Comparison of ENCODE assay signal across 18 mouse cellular contexts in the genomic region with DNA sequence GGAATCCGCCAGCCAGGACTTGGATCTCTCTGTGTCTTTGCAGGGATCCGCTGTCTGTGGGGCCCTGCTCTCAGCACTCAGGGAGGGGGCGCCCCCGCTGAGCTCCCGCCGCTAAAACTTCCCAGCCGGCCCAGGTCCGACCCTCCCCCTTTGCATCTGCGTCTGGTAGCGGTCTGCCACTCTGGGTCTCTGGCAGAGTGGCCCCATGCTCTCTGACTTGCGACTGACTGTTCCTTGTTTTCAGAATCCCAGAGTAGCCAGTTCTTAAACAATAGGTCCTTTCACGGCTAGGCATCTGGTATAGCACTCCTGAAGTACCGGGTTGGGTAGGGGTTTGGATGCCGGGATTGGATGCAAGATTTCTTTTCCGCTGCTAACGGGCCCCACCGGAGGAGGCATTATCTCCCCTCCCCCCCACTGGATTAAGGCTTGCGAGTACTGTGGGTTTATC. TPM values are rescaled to one million over a fixed set of nuclear protein-coding genes. Genes with fewer than 3 reads are reported as not detected.
DNase-seq lines count a peak whose midpoint lies in the region; ATAC-seq and TF ChIP-seq lines count a peak whose summit lies in the region.
"Not testable (repeated sequence)": the region's sequence is repeated elsewhere in the genome, so short reads cannot be mapped to it uniquely, and the experiment has no call there.
"Had no signal": no experiment of that assay in that cellular context is flagged by ENCODE, and none has a peak within 500 bp of the region (broad histone marks: within the 10 kb centered on the region; RNA-seq: fewer than 3 reads in every experiment).

No protein-coding gene starts in this region.

- not testable (repeated sequence) for H3K27me3 ChIP-seq in embryonic facial prominence, embryonic 14.5 days (replicated peaks; ENCODE audit: control insufficient read depth, insufficient read depth, low read length); forebrain, postnatal 0 days (ENCODE audit: insufficient read depth, low read length); intestine, embryonic 14.5 days (replicated peaks; ENCODE audit: control insufficient read depth, insufficient read depth, low read length); limb, embryonic 11.5 days (ENCODE audit: control insufficient read depth, insufficient read depth, low read length); midbrain, embryonic 11.5 days (ENCODE audit: control insufficient read depth, insufficient read depth, low read length); neural tube, embryonic 12.5 days (replicated peaks)

- WGBS in embryonic facial prominence, embryonic 14.5 days: no CpG with 5 or more reads among the region's 18 CpGs
- no CpG with 5 or more reads among the region's 18 CpGs for WGBS in forebrain, postnatal 0 days
- WGBS in intestine, embryonic 14.5 days: no CpG with 5 or more reads among the region's 18 CpGs
- no CpG with 5 or more reads among the region's 18 CpGs for WGBS in limb, embryonic 11.5 days
- WGBS in midbrain, embryonic 11.5 days: no CpG with 5 or more reads among the region's 18 CpGs
- WGBS in neural tube, embryonic 12.5 days: no CpG with 5 or more reads among the region's 18 CpGs

- not testable (repeated sequence) for H3K4me1 ChIP-seq in embryonic facial prominence, embryonic 14.5 days (ENCODE audit: control insufficient read depth, insufficient read depth, low read length); forebrain, postnatal 0 days (ENCODE audit: insufficient read depth); intestine, embryonic 14.5 days (replicated peaks; ENCODE audit: control insufficient read depth, insufficient read depth, low read length); limb, embryonic 11.5 days (ENCODE audit: control insufficient read depth, insufficient read depth, low read length); midbrain, embryonic 11.5 days (ENCODE audit: control insufficient read depth, insufficient read depth, low read length); neural tube, embryonic 12.5 days

- peak; percentile 91 for ATAC-seq in embryonic facial prominence, embryonic 14.5 days (ENCODE audit: low read depth)
- peak; percentile 93 for ATAC-seq in forebrain, postnatal 0 days
- ATAC-seq in hematopoietic stem cell, adult 5-6 weeks (replicated peaks in 1 of 2; ENCODE audit: insufficient read depth in 1 of 2, low FRiP score in 2 of 2, low TSS enrichment in 1 of 2, low read depth in 1 of 2, poor library complexity in 2 of 2, severe bottlenecking in 2 of 2): peak; percentile 37 to 51; a peak in 3 of 4 replicates
- ATAC-seq in intestine, embryonic 14.5 days (replicated peaks; ENCODE audit: low FRiP score, low TSS enrichment, low read depth): peak; percentile 92
- ATAC-seq in limb, embryonic 11.5 days (ENCODE audit: insufficient number of reproducible peaks, low FRiP score, low TSS enrichment, low read depth): peak; percentile 84
- peak; percentile 93 for ATAC-seq in midbrain, embryonic 11.5 days (ENCODE audit: low FRiP score)
- ATAC-seq in neural tube, embryonic 12.5 days (ENCODE audit: low FRiP score, low read depth): peak; percentile 92

- H3K4me2 ChIP-seq in embryonic facial prominence, embryonic 14.5 days (ENCODE audit: low read depth, low read length); forebrain, postnatal 0 days (ENCODE audit: low read depth); intestine, embryonic 14.5 days (ENCODE audit: low read length); limb, embryonic 11.5 days (ENCODE audit: low read depth, severe bottlenecking); midbrain, embryonic 11.5 days; neural tube, embryonic 12.5 days (replicated peaks): not testable (repeated sequence)

- not testable (repeated sequence) for H3K9me3 ChIP-seq in embryonic facial prominence, embryonic 14.5 days (ENCODE audit: control insufficient read depth, low read length); forebrain, postnatal 0 days (ENCODE audit: low read length); intestine, embryonic 14.5 days (ENCODE audit: control insufficient read depth, low read length); limb, embryonic 11.5 days (ENCODE audit: control insufficient read depth, low read length); midbrain, embryonic 11.5 days (ENCODE audit: control insufficient read depth, low read length); neural tube, embryonic 12.5 days

- TF ChIP-seq CTCF in forebrain, postnatal 0 days (IDR thresholded peaks at IDR 0.05; ENCODE audit: low read depth): not testable (repeated sequence)

- not testable (repeated sequence) for H3K9ac ChIP-seq in embryonic facial prominence, embryonic 14.5 days (ENCODE audit: low read depth, low read length); forebrain, postnatal 0 days; intestine, embryonic 14.5 days (ENCODE audit: low read length); limb, embryonic 11.5 days (ENCODE audit: low read length); midbrain, embryonic 11.5 days (ENCODE audit: low read length); neural tube, embryonic 12.5 days

- not testable (repeated sequence) for H3K4me3 ChIP-seq in embryonic facial prominence, embryonic 14.5 days (ENCODE audit: low read depth, low read length); forebrain, postnatal 0 days (ENCODE audit: low read depth, low read length); intestine, embryonic 14.5 days (ENCODE audit: low read depth, low read length); limb, embryonic 11.5 days (ENCODE audit: low read depth, low read length); midbrain, embryonic 11.5 days (ENCODE audit: low read depth, low read length); neural tube, embryonic 12.5 days

- not testable (repeated sequence) for H3K27ac ChIP-seq in embryonic facial prominence, embryonic 14.5 days (replicated peaks; ENCODE audit: low read depth, low read length); forebrain, postnatal 0 days (ENCODE audit: low read depth, low read length); intestine, embryonic 14.5 days (ENCODE audit: low read depth); limb, embryonic 11.5 days (replicated peaks; ENCODE audit: low read depth, low read length); midbrain, embryonic 11.5 days (ENCODE audit: low read depth, low read length); neural tube, embryonic 12.5 days

- not testable (repeated sequence) for DNase-seq in embryonic facial prominence, embryonic 14.5 days (ENCODE audit: low spot score); forebrain, postnatal 0 days; intestine, embryonic 14.5 days (ENCODE audit: low spot score); limb, embryonic 11.5 days (ENCODE audit: low spot score); midbrain, embryonic 11.5 days (ENCODE audit: low spot score, missing footprints)

- not testable (repeated sequence) for H3K36me3 ChIP-seq in embryonic facial prominence, embryonic 14.5 days (ENCODE audit: control insufficient read depth, insufficient read depth, low read length); forebrain, postnatal 0 days (ENCODE audit: insufficient read depth); intestine, embryonic 14.5 days (ENCODE audit: control insufficient read depth, insufficient read depth, low read length); limb, embryonic 11.5 days (ENCODE audit: control insufficient read depth, insufficient read depth, low read length); midbrain, embryonic 11.5 days (ENCODE audit: control insufficient read depth, insufficient read depth, low read length); neural tube, embryonic 12.5 days

RNA-seq across cellular contexts. Expression of a gene that starts 0.4 kb away (rescaled TPM):
- 0.17 TPM in 1 of 2 replicates, not detected in the other for polyA plus RNA-seq in embryonic facial prominence, embryonic 14.5 days (2014; fragmentation: Nextera tagmentation; extraction: Ambion mirVana)
- 0.67 and 3.8 TPM in 2 replicates for total RNA-seq in forebrain, postnatal 0 days (2014; rRNA removed)
- 1.9 TPM in 1 of 2 replicates, not detected in the other for polyA plus RNA-seq in forebrain, postnatal 0 days (2015; fragmentation: Nextera tagmentation; extraction: Ambion mirVana)
- not detected in 2 replicates for total RNA-seq in hematopoietic stem cell, adult 5-6 weeks (2017)
- polyA plus RNA-seq in intestine, embryonic 14.5 days (2014; fragmentation: Nextera tagmentation; extraction: Ambion mirVana): 1.8 TPM in 1 of 2 replicates, not detected in the other
- 2.4 TPM in 1 of 2 replicates, not detected in the other for polyA plus RNA-seq in limb, embryonic 11.5 days (2014; fragmentation: Nextera tagmentation; extraction: Ambion mirVana)
- 2.8 TPM in 1 of 2 replicates, not detected in the other for polyA plus RNA-seq in midbrain, embryonic 11.5 days (2014; fragmentation: Nextera tagmentation; extraction: Ambion mirVana)
- 1.6 and 4.7 TPM in 2 replicates for polyA plus RNA-seq in neural tube, embryonic 12.5 days (2016; fragmentation: Nextera tagmentation; extraction: Ambion mirVana)
- total RNA-seq: gastrocnemius, postnatal 36 days; megakaryocyte, adult 5-6 weeks had no signal
- polyA plus RNA-seq: hindbrain, embryonic 10.5 days; liver, embryonic 12.5 days; thymus, postnatal 0 days had no signal

RNA-seq across cellular contexts. Expression of a gene that starts 36.5 kb away (rescaled TPM):
- polyA plus RNA-seq in embryonic facial prominence, embryonic 14.5 days (2014; fragmentation: Nextera tagmentation; extraction: Ambion mirVana): not detected in 2 replicates
- not detected in 2 replicates for total RNA-seq in forebrain, postnatal 0 days (2014; rRNA removed)
- polyA plus RNA-seq in forebrain, postnatal 0 days (2015; fragmentation: Nextera tagmentation; extraction: Ambion mirVana): not detected in 2 replicates
- total RNA-seq in hematopoietic stem cell, adult 5-6 weeks (2017): not detected in 2 replicates
- 0.32 and 0.68 TPM in 2 replicates for polyA plus RNA-seq in intestine, embryonic 14.5 days (2014; fragmentation: Nextera tagmentation; extraction: Ambion mirVana)
- polyA plus RNA-seq in limb, embryonic 11.5 days (2014; fragmentation: Nextera tagmentation; extraction: Ambion mirVana): not detected in 2 replicates
- not detected in 2 replicates for polyA plus RNA-seq in midbrain, embryonic 11.5 days (2014; fragmentation: Nextera tagmentation; extraction: Ambion mirVana)
- not detected in 2 replicates for polyA plus RNA-seq in neural tube, embryonic 12.5 days (2016; fragmentation: Nextera tagmentation; extraction: Ambion mirVana)
- total RNA-seq: adrenal gland, adult 8-10 months; gastrocnemius, postnatal 36 days; layer of hippocampus, adult 18-20 months; layer of hippocampus, postnatal 36 days; left cerebral cortex, postnatal 25 days; megakaryocyte, adult 5-6 weeks had no signal
- polyA plus RNA-seq: heart, embryonic 10.5 days; hindbrain, embryonic 10.5 days; liver, embryonic 12.5 days; small intestine, adult 2 months; thymus, postnatal 0 days had no signal

RNA-seq across cellular contexts. Expression of a gene that starts 37.3 kb away (rescaled TPM):
- polyA plus RNA-seq in embryonic facial prominence, embryonic 14.5 days (2014; fragmentation: Nextera tagmentation; extraction: Ambion mirVana): not detected in 2 replicates
- total RNA-seq in forebrain, postnatal 0 days (2014; rRNA removed): not detected in 2 replicates
- not detected in 2 replicates for polyA plus RNA-seq in forebrain, postnatal 0 days (2015; fragmentation: Nextera tagmentation; extraction: Ambion mirVana)
- not detected in 2 replicates for total RNA-seq in hematopoietic stem cell, adult 5-6 weeks (2017)
- not detected in 2 replicates for polyA plus RNA-seq in intestine, embryonic 14.5 days (2014; fragmentation: Nextera tagmentation; extraction: Ambion mirVana)
- not detected in 2 replicates for polyA plus RNA-seq in limb, embryonic 11.5 days (2014; fragmentation: Nextera tagmentation; extraction: Ambion mirVana)
- not detected in 2 replicates for polyA plus RNA-seq in midbrain, embryonic 11.5 days (2014; fragmentation: Nextera tagmentation; extraction: Ambion mirVana)
- not detected in 2 replicates for polyA plus RNA-seq in neural tube, embryonic 12.5 days (2016; fragmentation: Nextera tagmentation; extraction: Ambion mirVana)
- total RNA-seq: adrenal gland, adult 8-10 months; gastrocnemius, postnatal 36 days; layer of hippocampus, adult 18-20 months; layer of hippocampus, postnatal 36 days; left cerebral cortex, postnatal 25 days; megakaryocyte, adult 5-6 weeks had no signal
- polyA plus RNA-seq: heart, embryonic 10.5 days; hindbrain, embryonic 10.5 days; liver, embryonic 12.5 days; small intestine, adult 2 months; thymus, postnatal 0 days had no signal

RNA-seq across cellular contexts. Expression of a gene that starts 51.4 kb away (rescaled TPM):
- 29.2 and 41.3 TPM in 2 replicates for polyA plus RNA-seq in embryonic facial prominence, embryonic 14.5 days (2014; fragmentation: Nextera tagmentation; extraction: Ambion mirVana)
- 24.2 and 40.0 TPM in 2 replicates for total RNA-seq in forebrain, postnatal 0 days (2014; rRNA removed)
- 36.2 and 40.9 TPM in 2 replicates for polyA plus RNA-seq in forebrain, postnatal 0 days (2015; fragmentation: Nextera tagmentation; extraction: Ambion mirVana)
- 70.7 and 77.4 TPM in 2 replicates for total RNA-seq in hematopoietic stem cell, adult 5-6 weeks (2017)
- 60.1 and 70.8 TPM in 2 replicates for polyA plus RNA-seq in intestine, embryonic 14.5 days (2014; fragmentation: Nextera tagmentation; extraction: Ambion mirVana)
- polyA plus RNA-seq in limb, embryonic 11.5 days (2014; fragmentation: Nextera tagmentation; extraction: Ambion mirVana): 19.9 and 24.4 TPM in 2 replicates
- polyA plus RNA-seq in midbrain, embryonic 11.5 days (2014; fragmentation: Nextera tagmentation; extraction: Ambion mirVana): 15.7 and 24.3 TPM in 2 replicates
- 17.6 and 19.4 TPM in 2 replicates for polyA plus RNA-seq in neural tube, embryonic 12.5 days (2016; fragmentation: Nextera tagmentation; extraction: Ambion mirVana)
